Mouse (Mus musculus) midbrain, embryonic 16.5 days (tissue): ENCODE results near the gene Bysl. TPM values are rescaled to one million over a fixed set of nuclear protein-coding genes. Genes with fewer than 3 reads are reported as not detected.
"Not testable (repeated sequence)": the region's sequence is repeated elsewhere in the genome, so short reads cannot be mapped to it uniquely, and the experiment has no call there.

Source experiments
- ATAC-seq: fragments of 200-750 bp; cut with Nextera tagmentation; 2 replicates; pipeline ENCODE4 v1.8.0; 2017; ENCODE audit warnings: moderate TSS enrichment
- H3K27ac ChIP-seq: fragments of 300-500 bp; sonication (generic); 2 replicates; pipeline ENCODE4 v1.5.1; 2014; ENCODE audit warnings: mild to moderate bottlenecking, low read length, mixed read lengths
- H3K27me3 ChIP-seq: fragments of 300-500 bp; sonication (generic); 2 replicates; pipeline ENCODE4 v1.6.1; 2014; ENCODE audit warnings: low read depth, low read length, mixed read lengths; ENCODE audit not compliant: control insufficient read depth, insufficient read depth
- H3K36me3 ChIP-seq: fragments of 300-500 bp; sonication (generic); 2 replicates; pipeline ENCODE4 v1.6.1; 2014; ENCODE audit warnings: mild to moderate bottlenecking, low read length, moderate library complexity, mixed read lengths; ENCODE audit not compliant: control insufficient read depth, insufficient read depth
- H3K4me1 ChIP-seq: fragments of 300-500 bp; sonication (generic); 2 replicates; pipeline ENCODE4 v1.6.1; 2014; ENCODE audit warnings: mild to moderate bottlenecking, low read length, mixed read lengths; ENCODE audit not compliant: control insufficient read depth, insufficient read depth
- H3K4me2 ChIP-seq: fragments of 300-500 bp; sonication (generic); 2 replicates; pipeline ENCODE4 v1.6.1; 2014; ENCODE audit warnings: mild to moderate bottlenecking, low read length, mixed read lengths
- H3K4me3 ChIP-seq: fragments of 300-500 bp; sonication (generic); 2 replicates; pipeline ENCODE4 v1.5.1; 2014; ENCODE audit warnings: low read depth, mild to moderate bottlenecking, low read length, moderate library complexity, mixed read lengths
- H3K9ac ChIP-seq: fragments of 300-500 bp; sonication (generic); 2 replicates; pipeline ENCODE4 v1.6.1; 2014; ENCODE audit warnings: low read depth, low read length, mixed read lengths
- H3K9me3 ChIP-seq: fragments of 300-500 bp; sonication (generic); replicated peaks from 2 replicates; pipeline ENCODE4 v1.6.1; 2014; ENCODE audit warnings: mild to moderate bottlenecking, low read length, mixed read lengths; ENCODE audit not compliant: control insufficient read depth, poor library complexity, severe bottlenecking
- WGBS: fragments of 180-500 bp; shearing (Covaris S2); extraction: QIAGEN DNeasy Blood & Tissue Kit; methylation state at CpG from one replicate; pipeline ENCODE4 v1.1.7; 2014; 5-methylcytosine and 5-hydroxymethylcytosine counted together
- polyA plus RNA-seq: library from polyadenylated mRNA; unstranded; fragments of >200 nt; fragmentation: Nextera tagmentation; extraction: Ambion mirVana; gene quantifications from 2 replicates; pipeline ENCODE4 v1.2.1, GENCODE M21; 2015

Bysl gene
- polyA plus RNA-seq, 1 experiment from 2014 or later: 40.7 TPM

DNA sequence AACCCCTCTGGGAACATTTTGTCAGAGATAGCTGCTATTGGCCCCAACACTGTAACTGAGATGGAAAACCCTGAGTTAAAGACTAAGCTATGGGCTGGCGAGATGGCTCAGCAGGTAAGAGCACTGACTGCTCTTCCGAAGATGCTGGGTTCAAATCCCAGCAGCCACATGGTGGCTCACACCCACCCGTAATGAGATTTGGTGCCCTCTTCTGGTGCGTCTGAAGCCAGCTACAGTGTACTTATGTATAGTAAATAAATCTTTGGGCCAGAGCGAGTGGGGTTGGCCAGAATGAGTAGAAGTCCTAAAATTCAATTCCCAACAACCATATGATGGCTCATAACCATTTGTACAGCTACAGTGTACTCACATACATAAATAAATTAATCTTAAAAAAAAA, 5.1 kb downstream of the Bysl start:
- Histone ChIP-seq H3K27me3 (no peaks in the 10 kb centered on the region), H3K9me3 (no peaks in the 10 kb centered on the region), H3K27ac (no peak overlapping the region), H3K4me3 (no peak overlapping the region), H3K4me1 (peaks cover 10% of the 10 kb centered on the region), H3K36me3 (peaks cover 37% of the 10 kb centered on the region), H3K9ac (no peak overlapping the region), H3K4me2 (no peak overlapping the region)
- no peak for ATAC-seq
- WGBS: 77% methylated on average over 5 of the region's 5 CpGs

DNA sequence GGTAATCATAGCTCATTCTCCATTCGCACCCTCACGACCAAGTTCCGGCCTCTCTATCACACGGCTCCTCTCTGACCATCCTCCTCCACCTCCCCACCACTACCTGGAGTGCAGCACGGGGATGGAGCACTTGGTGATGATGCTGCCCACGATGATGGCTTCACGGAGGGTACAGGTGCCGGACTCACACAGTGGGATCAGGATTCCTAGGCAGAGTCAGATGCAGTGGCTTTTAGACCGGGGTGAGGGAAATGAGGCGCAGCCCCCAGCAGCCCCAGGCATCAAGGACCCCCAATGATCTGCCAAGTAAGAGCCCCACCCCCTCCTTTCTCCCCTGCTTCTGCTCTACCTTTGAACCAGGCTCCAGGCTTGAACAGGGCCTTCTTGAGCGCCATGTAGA, 9.0 kb downstream of the Bysl start:
- H3K9ac ChIP-seq: no peak overlapping the region
- no peaks in the 10 kb centered on the region for H3K9me3 ChIP-seq
- H3K36me3 ChIP-seq: peaks cover 35% of the 10 kb centered on the region
- no peak overlapping the region for H3K4me3 ChIP-seq
- H3K27me3 ChIP-seq: no peaks in the 10 kb centered on the region
- ATAC-seq: no peak
- no peak overlapping the region for H3K27ac ChIP-seq
- H3K4me1 ChIP-seq: 0 out of 2 replicates have a peak, but pooled peaks cover 2% of the 10 kb centered on the region
- no peak overlapping the region for H3K4me2 ChIP-seq
- WGBS: 94% methylated on average over 11 of the region's 11 CpGs

DNA sequence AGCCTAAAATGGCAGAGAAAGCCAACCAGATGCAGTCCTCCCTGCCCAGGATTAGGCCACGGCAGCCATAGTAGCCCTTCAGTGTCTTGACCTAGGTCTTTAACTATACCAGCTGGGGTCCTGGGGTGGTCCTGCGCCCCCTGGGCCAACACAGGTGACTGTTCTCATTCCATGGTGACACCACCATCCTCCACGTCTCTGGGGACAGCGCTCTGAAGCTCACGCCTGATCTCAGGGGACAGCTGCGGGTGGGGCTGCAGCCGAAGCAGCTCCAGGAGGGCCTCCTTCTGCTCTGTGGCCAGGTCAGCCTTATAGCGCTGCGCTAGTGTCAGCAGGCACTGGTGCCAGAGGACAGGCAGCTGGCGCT, 9.9 kb downstream of the Bysl start:
- no peak overlapping the region for H3K9ac ChIP-seq
- no peak overlapping the region for H3K4me2 ChIP-seq
- H3K27me3 ChIP-seq: no peaks in the 10 kb centered on the region
- H3K27ac ChIP-seq: no peak overlapping the region
- H3K9me3 ChIP-seq: no peaks in the 10 kb centered on the region
- ATAC-seq: no peak
- 92% methylated on average over 10 of the region's 10 CpGs for WGBS
- H3K4me1 ChIP-seq: 0 out of 2 replicates have a peak, but pooled peaks cover 3% of the 10 kb centered on the region
- no peak overlapping the region for H3K4me3 ChIP-seq
- H3K36me3 ChIP-seq: peaks cover 33% of the 10 kb centered on the region

DNA sequence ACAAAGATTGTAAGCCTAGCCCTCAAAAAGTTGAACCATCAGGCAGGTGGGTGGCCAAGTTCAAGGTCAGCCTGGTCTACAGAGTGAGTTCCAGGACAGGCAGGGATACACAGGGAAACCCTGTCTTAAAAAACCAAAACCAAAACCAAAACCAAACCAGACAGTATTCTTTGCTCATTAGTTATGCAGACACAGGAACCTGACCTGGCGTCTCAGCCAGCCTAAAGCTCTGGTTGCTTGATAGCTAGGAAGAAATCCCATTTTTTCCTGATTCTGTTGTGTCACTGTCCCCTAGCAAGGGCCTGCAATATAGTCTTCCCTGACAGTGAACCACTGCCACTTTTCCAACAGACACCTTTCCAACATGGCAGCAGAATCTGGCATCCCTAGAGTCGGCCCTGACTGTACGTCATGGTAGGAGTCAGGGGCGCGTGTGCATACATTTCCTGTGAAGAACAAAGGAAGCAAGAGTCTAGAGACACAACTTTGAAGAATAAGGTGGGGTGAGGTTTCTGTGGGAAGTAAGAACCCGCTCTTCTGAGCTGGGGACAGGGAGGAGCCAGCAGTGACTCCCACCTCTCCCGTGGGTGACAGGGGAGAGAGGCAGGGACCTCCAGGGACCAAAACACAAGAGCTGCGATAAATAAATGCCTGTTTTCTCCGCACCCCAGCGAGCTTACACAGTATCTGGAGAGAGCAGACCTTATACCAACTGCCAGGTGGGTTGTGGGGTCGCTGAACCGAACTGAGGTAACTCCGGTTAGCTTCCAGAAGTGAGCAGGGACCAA, 10.5 kb downstream of the Bysl start:
- Histone ChIP-seq H3K27ac (no peak overlapping the region), H3K4me1 (0 out of 2 replicates have a peak, but pooled peaks cover 8% of the 10 kb centered on the region), H3K9ac (no peak overlapping the region), H3K9me3 (no peaks in the 10 kb centered on the region), H3K27me3 (no peaks in the 10 kb centered on the region), H3K36me3 (peaks cover 31% of the 10 kb centered on the region), H3K4me3 (no peak overlapping the region), H3K4me2 (no peak overlapping the region)
- no peak for ATAC-seq
- 90% methylated on average over 13 of the region's 13 CpGs for WGBS

DNA sequence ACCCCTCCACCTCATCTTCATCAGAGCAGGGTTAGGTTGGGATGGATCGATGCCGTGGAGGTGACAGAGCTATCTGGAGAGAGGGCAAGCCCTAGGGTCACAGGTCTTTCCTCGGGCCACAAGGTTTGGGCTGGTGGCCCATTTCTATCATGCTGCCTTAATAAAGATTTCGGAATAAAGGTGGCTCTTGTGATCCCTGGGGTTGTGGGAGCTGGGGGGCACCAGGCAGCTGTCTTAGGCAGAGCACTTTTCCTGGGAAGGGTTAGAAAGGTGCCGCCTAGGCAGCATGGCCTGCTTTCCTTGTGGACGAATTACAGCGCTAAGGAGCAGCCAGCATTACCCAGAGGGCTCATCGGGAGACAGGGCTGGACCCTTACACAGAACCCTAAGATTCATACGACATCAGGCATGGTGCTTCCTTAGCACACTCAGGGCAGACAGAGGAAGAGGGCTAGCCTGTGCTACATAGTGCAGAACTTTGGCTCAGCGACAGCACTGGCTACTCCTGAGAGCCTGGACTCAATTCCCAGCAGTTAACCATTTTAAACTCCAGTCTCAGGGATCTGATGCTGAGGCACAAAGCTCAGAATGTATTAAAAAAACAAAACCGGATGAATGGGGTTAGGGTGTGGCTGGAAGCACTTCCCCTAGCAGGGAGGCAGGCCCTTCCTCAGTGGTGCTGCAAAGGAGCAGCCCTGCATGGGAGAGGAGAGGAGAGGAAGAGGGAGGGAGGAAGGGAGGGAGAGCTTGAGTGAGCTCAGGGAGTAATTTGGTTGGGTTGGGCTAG, 11.6 kb downstream of the Bysl start:
- no peak for ATAC-seq
- H3K27ac ChIP-seq: no peak overlapping the region
- H3K4me3 ChIP-seq: no peak overlapping the region
- no peaks in the 10 kb centered on the region for H3K9me3 ChIP-seq
- H3K9ac ChIP-seq: no peak overlapping the region
- H3K36me3 ChIP-seq: peaks cover 21% of the 10 kb centered on the region
- 85% methylated on average over 11 of the region's 11 CpGs for WGBS
- no peak overlapping the region for H3K4me2 ChIP-seq
- H3K4me1 ChIP-seq: peaks cover 18% of the 10 kb centered on the region
- H3K27me3 ChIP-seq: no peaks in the 10 kb centered on the region

DNA sequence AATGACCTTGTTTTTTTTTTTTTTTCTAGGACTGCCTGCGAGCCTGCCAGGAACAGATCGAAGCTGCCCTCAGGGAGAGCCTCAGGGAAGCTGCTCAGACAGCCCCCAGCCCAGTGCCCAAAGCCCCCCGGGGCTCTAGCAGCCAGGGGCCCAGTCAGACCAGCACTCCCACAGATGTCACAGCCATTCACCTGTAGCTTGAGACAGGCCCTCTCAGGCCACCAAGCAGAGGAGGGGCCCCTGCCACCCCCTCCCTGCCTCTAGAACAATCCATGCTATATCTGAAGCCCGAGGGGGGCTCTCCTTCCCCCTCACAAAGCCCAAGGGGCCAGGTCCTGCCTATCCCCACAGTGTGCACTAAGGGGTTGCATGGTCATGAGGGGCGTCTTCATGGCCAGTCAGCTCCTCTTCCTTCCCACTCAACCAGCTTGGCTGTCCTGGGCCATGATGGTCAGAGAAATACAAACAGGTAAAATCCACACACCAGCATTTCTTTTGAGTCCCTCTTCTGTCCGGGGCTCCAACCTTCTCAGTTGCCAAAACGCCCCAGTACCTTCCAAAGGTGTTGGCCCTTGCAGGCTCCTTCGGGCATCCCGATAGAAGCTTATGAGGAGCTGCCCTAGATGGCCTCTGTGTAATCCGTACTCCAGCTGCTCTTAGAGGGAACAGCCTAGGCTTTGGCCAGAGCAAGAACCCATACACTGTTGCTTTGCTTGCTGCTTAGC, 12.6 kb downstream of the Bysl start:
- not testable (repeated sequence) for H3K27me3 ChIP-seq, ATAC-seq, H3K4me3 ChIP-seq, H3K9me3 ChIP-seq, H3K9ac ChIP-seq, H3K4me2 ChIP-seq
- 85% methylated on average over 10 of the region's 10 CpGs for WGBS
- H3K36me3 ChIP-seq: peaks cover 20% of the 10 kb centered on the region
- peaks cover 26% of the 10 kb centered on the region for H3K4me1 ChIP-seq
- H3K27ac ChIP-seq: peak overlapping the region; percentile 28; the same call in 1 of the 2 replicates

DNA sequence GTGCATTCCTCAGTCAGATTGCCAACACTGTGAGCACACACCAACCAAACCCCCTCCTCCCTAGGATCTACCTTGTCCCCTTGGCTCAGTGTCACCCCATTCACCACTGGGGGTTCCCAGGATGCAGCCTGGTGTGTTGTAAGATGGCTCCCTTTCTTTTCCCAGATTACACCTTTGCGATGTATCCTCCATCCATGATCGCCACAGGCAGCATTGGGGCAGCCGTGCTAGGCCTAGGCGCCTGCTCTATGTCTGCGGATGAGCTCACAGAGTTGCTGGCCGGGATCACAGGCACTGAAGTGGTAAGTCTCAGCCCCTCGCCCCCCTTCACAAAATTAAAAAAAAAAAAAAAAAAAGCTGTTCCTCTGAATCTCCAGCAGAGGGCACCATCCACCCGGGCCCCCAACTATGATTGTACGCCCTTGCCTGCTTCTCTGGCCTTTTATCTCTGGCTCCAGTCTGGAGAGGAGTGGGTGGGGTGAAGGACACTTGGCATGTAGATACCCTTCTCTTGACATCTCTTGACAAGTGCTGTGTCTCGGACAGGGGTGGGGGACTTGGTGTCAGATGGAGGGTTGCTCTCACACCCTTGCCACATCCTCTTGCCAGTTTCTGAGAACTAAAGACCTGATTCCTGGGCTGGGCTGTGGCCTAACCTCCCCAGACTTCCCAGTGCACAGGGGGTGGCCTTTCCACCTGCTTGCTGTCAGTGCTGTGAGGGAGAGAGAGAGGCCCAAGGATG, 13.3 kb downstream of the Bysl start:
- Histone ChIP-seq H3K4me3 (no peak overlapping the region), H3K4me1 (peaks cover 26% of the 10 kb centered on the region), H3K27me3 (no peaks in the 10 kb centered on the region), H3K36me3 (peaks cover 20% of the 10 kb centered on the region), H3K9ac (no peak overlapping the region; the same call in 1 of the 2 replicates), H3K4me2 (no peak overlapping the region), H3K27ac (peak overlapping the region; percentile 28; the same call in 1 of the 2 replicates), H3K9me3 (no peaks in the 10 kb centered on the region)
- 21% methylated on average over 10 of the region's 10 CpGs for WGBS
- no peak for ATAC-seq

DNA sequence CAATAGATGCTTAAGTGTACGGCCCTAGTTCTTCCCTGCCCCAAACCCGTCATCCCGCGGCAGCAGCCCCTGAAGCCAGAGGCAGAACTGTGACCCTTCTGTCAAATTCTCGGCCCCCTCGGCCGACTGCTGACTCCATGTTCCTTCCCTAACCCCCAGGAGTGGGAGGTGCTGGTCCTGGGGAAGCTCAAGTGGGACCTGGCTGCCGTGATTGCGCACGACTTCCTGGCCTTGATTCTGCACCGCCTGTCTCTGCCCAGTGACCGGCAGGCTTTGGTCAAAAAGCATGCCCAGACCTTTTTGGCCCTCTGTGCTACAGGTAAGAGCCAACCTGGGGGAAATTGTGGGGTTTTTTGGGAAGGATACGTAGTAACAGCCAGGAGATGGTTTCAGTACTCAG, 14.0 kb downstream of the Bysl start:
- WGBS: 48% methylated on average over 13 of the region's 13 CpGs
- Histone ChIP-seq H3K27ac (no peak overlapping the region), H3K4me2 (no peak overlapping the region), H3K4me1 (peaks cover 30% of the 10 kb centered on the region), H3K36me3 (peaks cover 15% of the 10 kb centered on the region), H3K9me3 (no peaks in the 10 kb centered on the region), H3K27me3 (no peaks in the 10 kb centered on the region), H3K9ac (no peak overlapping the region), H3K4me3 (no peak overlapping the region)
- no peak for ATAC-seq
